Mouse (Mus musculus): ENCODE data around the gene Cass4.

DNA sequence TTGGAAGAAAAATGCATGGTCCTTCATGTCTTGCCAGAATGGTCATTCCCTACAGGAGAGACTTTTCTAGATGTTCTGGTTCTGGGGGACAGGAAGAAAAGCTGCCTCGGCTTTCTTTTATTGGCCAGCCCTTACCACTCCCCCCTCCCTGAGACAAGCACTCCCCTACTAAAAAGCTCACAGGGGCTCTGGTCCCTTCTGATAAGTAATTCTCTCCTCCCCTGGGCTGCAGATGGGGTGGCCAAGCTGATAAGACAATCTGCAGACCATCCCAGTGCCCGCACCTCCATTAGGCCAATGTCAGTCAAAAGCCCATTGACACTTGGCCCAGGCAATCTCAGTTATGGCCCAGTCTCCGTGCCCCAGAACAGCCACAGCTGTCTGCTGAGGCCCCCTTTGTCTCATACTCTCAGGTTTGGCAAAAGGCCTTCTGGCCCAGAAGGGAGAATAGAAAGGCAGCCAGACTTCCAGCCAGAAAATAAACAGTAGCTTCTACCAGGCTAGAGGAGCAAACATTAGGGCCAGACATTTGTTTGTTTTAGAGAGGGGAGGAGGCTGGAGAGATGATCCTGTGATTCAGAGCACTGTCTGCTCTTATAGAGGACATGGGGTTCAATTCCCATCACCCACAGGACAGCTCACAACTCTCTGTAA, 45.2 kb upstream of the Cass4 start:
- no peak for TF ChIP-seq POLR2A (IDR thresholded peaks at IDR 0.05; ENCODE audit: extremely low read depth, insufficient read depth, low read length)
- TF ChIP-seq CTCF (IDR thresholded peaks at IDR 0.05; ENCODE audit: low read depth, low read length): no peak

Measured in liver, adult 2 months (tissue).